Mouse (Mus musculus) neural tube, embryonic 14.5 days (tissue): Measurements from ENCODE around the gene Palm2. TPM values are rescaled to one million over a fixed set of nuclear protein-coding genes. Genes with fewer than 3 reads are reported as not detected.

Source experiments
- ATAC-seq: fragments of 200-750 bp; cut with Nextera tagmentation; 2 replicates; pipeline ENCODE4 v1.8.0; 2017; ENCODE audit warnings: low read depth, mild to moderate bottlenecking, moderate TSS enrichment, moderate library complexity
- H3K27ac ChIP-seq: fragments of 300-500 bp; sonication (generic); 2 replicates; pipeline ENCODE4 v1.5.1; 2014; ENCODE audit warnings: low read depth, mild to moderate bottlenecking, control low read depth, low read length, moderate library complexity, mixed read lengths
- H3K27me3 ChIP-seq: fragments of 300-500 bp; sonication (generic); 2 replicates; pipeline ENCODE4 v1.6.1; 2014; ENCODE audit warnings: low read length; ENCODE audit not compliant: control insufficient read depth, insufficient read depth
- H3K36me3 ChIP-seq: fragments of 300-500 bp; sonication (generic); 2 replicates; pipeline ENCODE4 v1.6.1; 2014; ENCODE audit warnings: low read length, mixed read lengths; ENCODE audit not compliant: control insufficient read depth, insufficient read depth
- H3K4me1 ChIP-seq: fragments of 300-500 bp; sonication (generic); 2 replicates; pipeline ENCODE4 v1.6.1; 2014; ENCODE audit warnings: low read length; ENCODE audit not compliant: control insufficient read depth, insufficient read depth
- H3K4me2 ChIP-seq: fragments of 300-500 bp; sonication (generic); 2 replicates; pipeline ENCODE4 v1.6.1; 2014; ENCODE audit warnings: mild to moderate bottlenecking, low read depth, low read length, control low read depth
- H3K4me3 ChIP-seq: fragments of 300-500 bp; sonication (generic); 2 replicates; pipeline ENCODE4 v1.5.1; 2014; ENCODE audit warnings: low read depth, low read length, control low read depth, mixed read lengths
- H3K9ac ChIP-seq: fragments of 300-500 bp; sonication (generic); replicated peaks from 2 replicates; pipeline ENCODE4 v1.6.1; 2014; ENCODE audit warnings: low read depth, mild to moderate bottlenecking, control low read depth, low read length, mixed read lengths
- H3K9me3 ChIP-seq: fragments of 300-500 bp; sonication (generic); 2 replicates; pipeline ENCODE4 v1.6.1; 2016; ENCODE audit warnings: low read length; ENCODE audit not compliant: control insufficient read depth
- WGBS: fragments of 180-500 bp; shearing (Covaris S2); extraction: QIAGEN DNeasy Blood & Tissue Kit; methylation state at CpG from one replicate; pipeline ENCODE4 v1.1.7; 2014; 5-methylcytosine and 5-hydroxymethylcytosine counted together
- polyA plus RNA-seq: library from polyadenylated mRNA; unstranded; fragments of >200 nt; fragmentation: Nextera tagmentation; extraction: Ambion mirVana; gene quantifications from 2 replicates; pipeline ENCODE4 v1.2.1, GENCODE M21; 2014

The Palm2 gene
- polyA plus RNA-seq, 1 experiment from 2014 or later, result 18.3 TPM

- no peak for ATAC-seq
- Histone ChIP-seq H3K4me2 (no peak overlapping the region), H3K36me3 (no peaks in the 10 kb centered on the region)
Measured at GRCm38 (mm10) chr4:57489887-57490286, 55.8 kb downstream of the Palm2 start.

GRCm38 (mm10) chr4:57504792-57505191 is 70.7 kb downstream of the Palm2 start:
- 90% methylated on average over 6 of the region's 6 CpGs for WGBS
- Histone ChIP-seq H3K4me3 (no peak overlapping the region), H3K9me3 (no peaks in the 10 kb centered on the region), H3K36me3 (no peaks in the 10 kb centered on the region), H3K9ac (no peak overlapping the region), H3K4me1 (no peaks in the 10 kb centered on the region), H3K27me3 (no peaks in the 10 kb centered on the region), H3K27ac (no peak overlapping the region), H3K4me2 (no peak overlapping the region)
- ATAC-seq, result no peak

More at GRCm38 (mm10) chr4:57489887-57490286, 55.8 kb downstream of the Palm2 start:
- no peak overlapping the region for H3K9ac ChIP-seq
- no peak overlapping the region for H3K27ac ChIP-seq
- no peak overlapping the region for H3K4me3 ChIP-seq
- H3K9me3 ChIP-seq, result no peaks in the 10 kb centered on the region
- H3K27me3 ChIP-seq, result no peaks in the 10 kb centered on the region
- WGBS, result 85% methylated on average over 6 of the region's 6 CpGs
- no peaks in the 10 kb centered on the region for H3K4me1 ChIP-seq

GRCm38 (mm10) chr4:57510576-57510975 is 76.5 kb downstream of the Palm2 start:
- no peaks in the 10 kb centered on the region for H3K27me3 ChIP-seq
- WGBS, result 72% methylated on average over 3 of the region's 3 CpGs

GRCm38 (mm10) chr4:57511734-57512133 is 77.7 kb downstream of the Palm2 start:
- WGBS, result 97% methylated on average over 1 of the region's 1 CpGs

More at GRCm38 (mm10) chr4:57510576-57510975, 76.5 kb downstream of the Palm2 start:
- Histone ChIP-seq H3K36me3 (no peaks in the 10 kb centered on the region), H3K9me3 (no peaks in the 10 kb centered on the region), H3K4me2 (no peak overlapping the region), H3K9ac (no peak overlapping the region), H3K4me3 (no peak overlapping the region), H3K27ac (no peak overlapping the region), H3K4me1 (no peaks in the 10 kb centered on the region)
- no peak for ATAC-seq

GRCm38 (mm10) chr4:57513241-57513933 is 79.3 kb downstream of the Palm2 start:
- H3K9ac ChIP-seq, result no peak overlapping the region
- H3K4me2 ChIP-seq, result no peak overlapping the region
- no peaks in the 10 kb centered on the region for H3K27me3 ChIP-seq
- ATAC-seq, result no peak
- H3K9me3 ChIP-seq, result no peaks in the 10 kb centered on the region
- 87% methylated on average over 8 of the region's 8 CpGs for WGBS
- no peaks in the 10 kb centered on the region for H3K36me3 ChIP-seq
- H3K27ac ChIP-seq, result no peak overlapping the region
- H3K4me3 ChIP-seq, result no peak overlapping the region
- no peaks in the 10 kb centered on the region for H3K4me1 ChIP-seq

More at GRCm38 (mm10) chr4:57511734-57512133, 77.7 kb downstream of the Palm2 start:
- Histone ChIP-seq H3K4me1 (no peaks in the 10 kb centered on the region), H3K36me3 (no peaks in the 10 kb centered on the region), H3K9ac (no peak overlapping the region), H3K27me3 (no peaks in the 10 kb centered on the region), H3K27ac (no peak overlapping the region), H3K4me2 (no peak overlapping the region), H3K9me3 (no peaks in the 10 kb centered on the region), H3K4me3 (no peak overlapping the region)
- no peak for ATAC-seq

GRCm38 (mm10) chr4:57514003-57514937 is 80.2 kb downstream of the Palm2 start:
- H3K4me1 ChIP-seq, result no peaks in the 10 kb centered on the region
- no peaks in the 10 kb centered on the region for H3K9me3 ChIP-seq
- H3K9ac ChIP-seq, result no peak overlapping the region
- WGBS, result 75% methylated on average over 31 of the region's 31 CpGs
- no peak overlapping the region for H3K27ac ChIP-seq
- no peak overlapping the region for H3K4me3 ChIP-seq
- no peak for ATAC-seq
- H3K27me3 ChIP-seq, result no peaks in the 10 kb centered on the region
- no peaks in the 10 kb centered on the region for H3K36me3 ChIP-seq
- H3K4me2 ChIP-seq, result no peak overlapping the region

- H3K9me3 ChIP-seq, result no peaks in the 10 kb centered on the region
- H3K27ac ChIP-seq, result no peak overlapping the region
- 80% methylated on average over 2 of the region's 2 CpGs for WGBS
- H3K9ac ChIP-seq, result no peak overlapping the region
- no peak overlapping the region for H3K4me2 ChIP-seq
- no peak for ATAC-seq
- no peaks in the 10 kb centered on the region for H3K27me3 ChIP-seq
- H3K36me3 ChIP-seq, result no peaks in the 10 kb centered on the region
- no peak overlapping the region for H3K4me3 ChIP-seq
- H3K4me1 ChIP-seq, result no peaks in the 10 kb centered on the region
Measured at GRCm38 (mm10) chr4:57515356-57515755, 81.3 kb downstream of the Palm2 start.

- Histone ChIP-seq H3K4me2 (no peak overlapping the region), H3K9ac (no peak overlapping the region), H3K4me3 (no peak overlapping the region), H3K36me3 (no peaks in the 10 kb centered on the region), H3K9me3 (no peaks in the 10 kb centered on the region), H3K4me1 (no peaks in the 10 kb centered on the region), H3K27me3 (no peaks in the 10 kb centered on the region), H3K27ac (no peak overlapping the region)
- ATAC-seq, result no peak
- 96% methylated on average over 15 of the region's 15 CpGs for WGBS
Measured at GRCm38 (mm10) chr4:57523456-57523855, 89.4 kb downstream of the Palm2 start.

- Histone ChIP-seq H3K4me2 (no peak overlapping the region), H3K4me3 (no peak overlapping the region), H3K36me3 (no peaks in the 10 kb centered on the region), H3K27me3 (no peaks in the 10 kb centered on the region), H3K9me3 (no peaks in the 10 kb centered on the region), H3K4me1 (no peaks in the 10 kb centered on the region), H3K9ac (no peak overlapping the region), H3K27ac (no peak overlapping the region)
- ATAC-seq, result no peak
- WGBS, result 82% methylated on average over 3 of the region's 3 CpGs
Measured at GRCm38 (mm10) chr4:57524461-57524860, 90.4 kb downstream of the Palm2 start.
